Mouse (Mus musculus) bone marrow, adult 2 months (tissue): ENCODE measurements around the gene Ep400.

Experiments used
- CTCF ChIP-seq: fragments of 200-500 bp; IDR thresholded peaks from 2 replicates; pipeline ENCODE4 v1.5.1; 2011; ENCODE audit warnings: low read length, control low read depth; ENCODE audit not compliant: control insufficient read depth, insufficient read depth
- POLR2A ChIP-seq: fragments of 200-500 bp; IDR thresholded peaks from 2 replicates; pipeline ENCODE4 v1.6.1; 2011; ENCODE audit warnings: low read depth, mild to moderate bottlenecking, control low read depth, low read length, borderline replicate concordance; ENCODE audit not compliant: control insufficient read depth

- TF ChIP-seq CTCF: no peak
- TF ChIP-seq POLR2A: no peak
Observed at GRCm38 (mm10) chr5:110804012-110804743, 33.7 kb upstream of the Ep400 start.
